In genomic region chr12:106527699-106528434, GRCm38 (mm10) we compare ENCODE assay signal across 10 mouse cellular contexts.
DNase-seq lines count a peak whose midpoint lies in the region; ATAC-seq lines count a peak whose summit lies in the region.
"Had no signal": no experiment of that assay in that cellular context is flagged by ENCODE, and none has a peak within 500 bp of the region (broad histone marks: within the 10 kb centered on the region; RNA-seq: fewer than 3 reads in every experiment).

No protein-coding gene starts in this region.

- H3K9ac ChIP-seq in embryonic facial prominence, embryonic 12.5 days = no peak overlapping the region
- H3K9ac ChIP-seq in hindbrain, embryonic 13.5 days = no peak overlapping the region
- H3K9ac ChIP-seq in neural tube, embryonic 14.5 days (replicated peaks; ENCODE audit: low read depth, low read length) = no peak overlapping the region
- H3K9ac ChIP-seq: liver, embryonic 14.5 days had no signal

- peaks cover 4% of the 10 kb centered on the region; the same call in 1 of the 2 replicates for H3K27me3 ChIP-seq in embryonic facial prominence, embryonic 12.5 days
- peaks cover 12% of the 10 kb centered on the region for H3K27me3 ChIP-seq in hindbrain, embryonic 13.5 days
- H3K27me3 ChIP-seq in neural tube, embryonic 14.5 days (ENCODE audit: control insufficient read depth, insufficient read depth, low read length) = no peaks in the 10 kb centered on the region

- DNase-seq in left cerebral cortex, postnatal 14 days (ENCODE audit: low spot score in 2 of 2) = peak; percentile 11 to 33
- DNase-seq in left cerebral cortex, adult 9 months (ENCODE audit: low spot score in 2 of 2) = no peak
- DNase-seq in ovary, postnatal 36 days (ENCODE audit: low spot score) = no peak
- no peak for DNase-seq in adrenal gland, postnatal 14 days
- DNase-seq in cerebellum, adult 9-10 months = no peak
- DNase-seq: gastrocnemius, adult 2 months had no signal

- H3K4me1 ChIP-seq in embryonic facial prominence, embryonic 12.5 days = peaks cover 11% of the 10 kb centered on the region
- peaks cover 24% of the 10 kb centered on the region for H3K4me1 ChIP-seq in hindbrain, embryonic 13.5 days (replicated peaks)
- H3K4me1 ChIP-seq in neural tube, embryonic 14.5 days (ENCODE audit: control insufficient read depth, insufficient read depth, low read length) = no peaks in the 10 kb centered on the region

- H3K9me3 ChIP-seq in embryonic facial prominence, embryonic 12.5 days = no peaks in the 10 kb centered on the region
- H3K9me3 ChIP-seq in hindbrain, embryonic 13.5 days = 0 out of 2 replicates have a peak, but pooled peaks cover 2% of the 10 kb centered on the region
- H3K9me3 ChIP-seq in neural tube, embryonic 14.5 days (ENCODE audit: control insufficient read depth, low read length) = no peaks in the 10 kb centered on the region

- 9% methylated on average over 20 of the region's 20 CpGs for WGBS in embryonic facial prominence, embryonic 12.5 days
- 5% methylated on average over 20 of the region's 20 CpGs for WGBS in hindbrain, embryonic 13.5 days
- WGBS in neural tube, embryonic 14.5 days = 6% methylated on average over 20 of the region's 20 CpGs

- H3K4me3 ChIP-seq in embryonic facial prominence, embryonic 12.5 days = no peak overlapping the region; the same call in 1 of the 2 replicates
- H3K4me3 ChIP-seq in hindbrain, embryonic 13.5 days = no peak overlapping the region
- H3K4me3 ChIP-seq in neural tube, embryonic 14.5 days (ENCODE audit: low read depth, low read length) = no peak overlapping the region
- H3K4me3 ChIP-seq: gastrocnemius, adult 2 months had no signal

- no peak for ATAC-seq in embryonic facial prominence, embryonic 12.5 days (ENCODE audit: insufficient number of reproducible peaks, insufficient read depth, low FRiP score, low TSS enrichment)
- ATAC-seq in hindbrain, embryonic 13.5 days (ENCODE audit: low FRiP score) = no peak
- no peak; the same call in 1 of the 2 replicates for ATAC-seq in neural tube, embryonic 14.5 days (ENCODE audit: low read depth)

- no peaks in the 10 kb centered on the region for H3K36me3 ChIP-seq in embryonic facial prominence, embryonic 12.5 days
- H3K36me3 ChIP-seq in hindbrain, embryonic 13.5 days = no peaks in the 10 kb centered on the region
- H3K36me3 ChIP-seq in neural tube, embryonic 14.5 days (ENCODE audit: control insufficient read depth, insufficient read depth, low read length) = no peaks in the 10 kb centered on the region

- H3K4me2 ChIP-seq in embryonic facial prominence, embryonic 12.5 days (replicated peaks) = peak overlapping the region; percentile 21
- peak overlapping the region; percentile 30 for H3K4me2 ChIP-seq in hindbrain, embryonic 13.5 days
- peak overlapping the region; percentile 8; the same call in 1 of the 2 replicates for H3K4me2 ChIP-seq in neural tube, embryonic 14.5 days (ENCODE audit: low read depth, low read length)

- intact Hi-C loops in left cerebral cortex, postnatal 14 days (cut with DNase I) = no loop called here

- no peak overlapping the region for H3K27ac ChIP-seq in embryonic facial prominence, embryonic 12.5 days
- H3K27ac ChIP-seq in hindbrain, embryonic 13.5 days = no peak overlapping the region; the same call in 1 of the 2 replicates
- H3K27ac ChIP-seq in neural tube, embryonic 14.5 days (ENCODE audit: low read depth, low read length) = no peak overlapping the region
- H3K27ac ChIP-seq: gastrocnemius, adult 2 months; liver, embryonic 14.5 days had no signal

Comparison
In these comparisons a context has a peak if more than half of its experiments do, and no peak if none do; other contexts are left out.
1. DNase-seq: peak in left cerebral cortex, postnatal 14 days (2 of 2); none in left cerebral cortex, adult 9 months (0 of 2), ovary, postnatal 36 days (single experiment), adrenal gland, postnatal 14 days (single experiment) and cerebellum, adult 9-10 months (single experiment).
2. Peak in every context shown above with its lines, with median percentiles within 50 percentile points of each other: H3K4me2 ChIP-seq.